Mouse (Mus musculus): Measurements from ENCODE around the gene Lonrf2. TPM values are rescaled to one million over a fixed set of nuclear protein-coding genes. Genes with fewer than 3 reads are reported as not detected.

The Lonrf2 gene
- polyA plus RNA-seq, 1 experiment from 2014 or later, result 8.0 TPM

DNA sequence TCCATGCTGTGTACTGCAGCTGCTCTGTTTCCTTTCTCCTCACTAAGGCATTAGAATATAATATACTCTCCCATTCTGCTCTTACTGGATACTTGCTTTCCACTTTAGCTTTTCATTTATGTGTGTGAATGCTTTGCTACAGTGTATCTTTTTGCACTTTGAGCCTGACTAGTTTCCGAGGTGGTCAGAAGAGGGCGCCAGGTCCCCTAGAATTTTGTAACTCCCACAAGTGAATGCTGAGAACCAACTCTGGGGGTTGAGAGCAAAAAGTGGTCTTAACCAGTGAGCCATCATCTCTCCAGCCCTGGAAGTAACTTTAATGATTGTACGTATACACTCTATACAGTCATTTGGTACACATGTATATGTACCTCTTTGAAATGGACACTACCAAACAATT, 1.6 kb downstream of the Lonrf2 start:
- no peak for ATAC-seq (ENCODE audit: low FRiP score, low read depth)
- H3K9me3 ChIP-seq, result no peaks in the 10 kb centered on the region
- H3K4me1 ChIP-seq, result peaks cover 17% of the 10 kb centered on the region; the same call in 1 of the 2 replicates
- peaks cover 7% of the 10 kb centered on the region; the same call in 1 of the 2 replicates for H3K36me3 ChIP-seq
- peaks cover 11% of the 10 kb centered on the region; the same call in 1 of the 2 replicates for H3K27me3 ChIP-seq (replicated peaks)
- 32% methylated on average over 3 of the region's 3 CpGs for WGBS
- H3K9ac ChIP-seq, result no peak overlapping the region
- peak overlapping the region; percentile 71; the same call in 1 of the 2 replicates for H3K4me3 ChIP-seq
- H3K4me2 ChIP-seq (replicated peaks), result peak overlapping the region; percentile 99
- no peak overlapping the region for H3K27ac ChIP-seq

DNA sequence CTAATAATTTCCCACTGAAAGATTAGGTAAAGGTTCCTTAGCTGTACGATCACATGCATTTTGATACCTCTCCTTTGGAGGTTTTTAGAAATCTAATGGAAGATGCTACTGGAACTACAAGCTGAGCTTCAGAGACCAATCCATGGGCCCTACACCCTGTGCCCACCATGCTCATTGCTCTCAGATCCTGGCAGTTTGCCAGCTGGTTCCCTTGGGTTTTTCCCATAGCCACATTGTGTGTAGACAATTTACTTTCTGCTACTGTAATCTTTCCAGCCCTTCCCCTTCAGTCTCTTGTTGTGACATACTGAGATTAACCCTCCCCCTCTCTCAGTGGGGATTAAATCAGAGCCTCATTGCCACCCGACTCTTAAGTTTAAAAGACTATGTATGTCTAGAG, 11.6 kb downstream of the Lonrf2 start:
- no peak overlapping the region for H3K9ac ChIP-seq
- H3K27me3 ChIP-seq (replicated peaks), result no peaks in the 10 kb centered on the region
- no peak overlapping the region for H3K27ac ChIP-seq
- no peak overlapping the region for H3K4me2 ChIP-seq (replicated peaks)
- no peaks in the 10 kb centered on the region for H3K36me3 ChIP-seq
- no peak overlapping the region for H3K4me3 ChIP-seq
- WGBS, result 90% methylated on average over 2 of the region's 2 CpGs
- H3K4me1 ChIP-seq, result no peaks in the 10 kb centered on the region
- H3K9me3 ChIP-seq, result no peaks in the 10 kb centered on the region
- ATAC-seq (ENCODE audit: low FRiP score, low read depth), result no peak

DNA sequence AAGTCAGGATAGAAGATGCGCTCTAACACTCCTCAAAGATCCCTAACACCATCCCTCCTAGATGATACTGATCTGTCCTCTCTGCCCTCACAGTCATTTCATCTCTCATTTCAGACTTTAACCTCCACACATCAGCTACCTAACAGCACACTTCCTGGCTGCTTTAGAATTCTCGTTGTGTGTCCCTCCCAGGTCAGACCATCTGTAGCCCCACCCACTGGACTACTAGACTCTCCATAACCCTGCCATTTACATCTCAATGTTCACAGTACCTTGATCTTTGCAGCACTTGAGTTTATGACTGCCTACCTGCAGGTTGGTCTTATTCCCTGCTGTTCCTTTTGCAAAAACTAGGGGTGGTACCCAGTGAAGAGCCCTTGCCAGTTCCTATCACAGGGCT, 12.7 kb downstream of the Lonrf2 start:
- Histone ChIP-seq H3K4me2 (replicated peaks) (no peak overlapping the region), H3K36me3 (no peaks in the 10 kb centered on the region), H3K4me3 (no peak overlapping the region), H3K4me1 (no peaks in the 10 kb centered on the region), H3K9ac (no peak overlapping the region), H3K27me3 (replicated peaks) (no peaks in the 10 kb centered on the region), H3K27ac (no peak overlapping the region), H3K9me3 (no peaks in the 10 kb centered on the region)
- no peak for ATAC-seq (ENCODE audit: low FRiP score, low read depth)
- WGBS, result 55% methylated on average over 2 of the region's 2 CpGs

DNA sequence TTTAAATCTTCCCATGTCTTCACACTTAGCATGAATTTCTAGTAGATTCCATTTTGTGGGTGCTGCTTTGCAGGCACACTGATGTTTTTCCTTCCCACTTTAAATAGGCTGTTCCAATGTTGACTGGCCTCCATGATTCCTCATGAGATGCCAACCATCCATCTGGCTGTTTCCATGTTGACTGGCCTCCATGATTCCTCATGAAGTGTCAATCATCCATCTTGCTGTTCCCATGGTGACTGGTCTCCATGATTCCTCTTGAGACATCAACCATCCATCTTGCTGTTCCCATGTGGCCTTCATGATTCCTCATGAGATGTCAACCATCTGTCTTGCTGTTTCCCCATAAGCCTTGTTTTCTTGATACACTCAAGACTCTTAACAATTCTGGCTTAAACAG, 16.8 kb downstream of the Lonrf2 start:
- no peak overlapping the region for H3K4me3 ChIP-seq
- H3K9me3 ChIP-seq, result no peaks in the 10 kb centered on the region
- no peak overlapping the region for H3K4me2 ChIP-seq (replicated peaks)
- H3K9ac ChIP-seq, result no peak overlapping the region
- 0 out of 2 replicates have a peak, but pooled peaks cover 6% of the 10 kb centered on the region for H3K36me3 ChIP-seq
- H3K27ac ChIP-seq, result no peak overlapping the region
- no peak for ATAC-seq (ENCODE audit: low FRiP score, low read depth)
- peaks cover 3% of the 10 kb centered on the region; the same call in 1 of the 2 replicates for H3K4me1 ChIP-seq
- H3K27me3 ChIP-seq (replicated peaks), result no peaks in the 10 kb centered on the region

DNA sequence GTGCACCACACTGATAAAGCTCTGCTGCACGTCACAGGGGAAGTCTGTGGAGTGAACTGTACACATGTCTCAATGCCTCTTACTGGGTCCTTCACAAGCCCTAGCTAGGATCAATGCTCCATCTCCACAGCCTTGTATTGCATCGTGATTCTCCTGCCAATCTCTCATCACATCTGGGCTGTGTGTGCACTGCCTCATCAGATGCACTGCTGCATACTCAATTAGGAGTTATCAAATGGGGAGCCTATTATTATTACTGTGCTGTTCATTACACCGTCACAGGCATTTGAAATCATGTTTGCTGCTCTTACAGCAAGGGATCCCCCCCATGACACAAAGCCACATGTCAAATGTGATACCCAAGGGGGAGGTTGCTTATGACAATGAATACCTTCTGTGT, 18.8 kb downstream of the Lonrf2 start:
- no peak overlapping the region for H3K4me2 ChIP-seq (replicated peaks)
- peaks cover 14% of the 10 kb centered on the region for H3K36me3 ChIP-seq
- WGBS, result 75% methylated on average over 3 of the region's 3 CpGs
- H3K9me3 ChIP-seq, result no peaks in the 10 kb centered on the region
- no peak for ATAC-seq (ENCODE audit: low FRiP score, low read depth)
- H3K4me3 ChIP-seq, result no peak overlapping the region
- no peak overlapping the region for H3K27ac ChIP-seq
- H3K4me1 ChIP-seq, result peaks cover 3% of the 10 kb centered on the region; the same call in 1 of the 2 replicates
- H3K9ac ChIP-seq, result no peak overlapping the region
- no peaks in the 10 kb centered on the region for H3K27me3 ChIP-seq (replicated peaks)

DNA sequence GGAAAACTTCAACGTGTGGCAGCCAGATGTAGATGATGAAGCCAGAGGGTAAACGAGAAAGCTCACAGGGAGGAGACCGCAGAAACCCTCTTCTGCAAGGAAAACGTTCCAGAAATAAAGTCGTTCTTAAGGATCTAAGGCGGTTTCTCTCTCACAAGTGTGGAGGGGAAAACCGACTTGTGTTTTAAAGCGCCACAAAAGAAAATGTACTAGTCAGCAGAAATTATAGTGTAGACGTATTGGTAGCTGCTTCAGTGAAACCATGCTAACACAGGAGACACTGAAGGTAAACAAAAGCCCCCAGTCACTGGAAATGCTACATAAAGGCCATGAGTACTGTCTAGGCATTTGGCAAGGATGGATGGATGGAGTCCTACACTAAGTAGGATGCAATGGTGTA, 19.2 kb downstream of the Lonrf2 start:
- WGBS, result 73% methylated on average over 9 of the region's 9 CpGs
- H3K27me3 ChIP-seq (replicated peaks), result no peaks in the 10 kb centered on the region
- H3K9ac ChIP-seq, result no peak overlapping the region
- no peak overlapping the region for H3K27ac ChIP-seq
- peaks cover 17% of the 10 kb centered on the region for H3K36me3 ChIP-seq
- peaks cover 3% of the 10 kb centered on the region; the same call in 1 of the 2 replicates for H3K4me1 ChIP-seq
- ATAC-seq (ENCODE audit: low FRiP score, low read depth), result no peak
- no peak overlapping the region for H3K4me2 ChIP-seq (replicated peaks)
- H3K4me3 ChIP-seq, result no peak overlapping the region
- no peaks in the 10 kb centered on the region for H3K9me3 ChIP-seq

DNA sequence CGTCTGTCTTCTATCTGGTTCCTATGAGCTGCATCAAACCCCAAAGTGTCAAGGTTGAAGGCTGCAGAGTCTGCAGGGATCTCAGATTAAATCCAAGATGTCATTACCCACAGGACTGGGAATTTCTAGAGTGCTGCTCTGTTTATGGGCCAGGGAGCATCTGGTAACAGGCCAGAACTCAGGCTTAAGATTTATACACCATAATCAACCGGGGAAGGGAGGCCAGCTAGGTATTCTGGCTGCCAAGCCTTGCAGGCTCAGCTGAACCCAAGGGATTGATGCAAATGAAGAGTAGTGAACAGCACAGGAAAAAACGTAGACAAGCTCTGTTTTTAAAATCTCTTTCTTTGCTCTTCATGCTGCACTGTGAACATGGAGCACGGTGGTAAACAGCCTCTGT, 20.2 kb downstream of the Lonrf2 start:
- Histone ChIP-seq H3K9ac (no peak overlapping the region), H3K27ac (no peak overlapping the region), H3K4me1 (peaks cover 3% of the 10 kb centered on the region; the same call in 1 of the 2 replicates)

DNA sequence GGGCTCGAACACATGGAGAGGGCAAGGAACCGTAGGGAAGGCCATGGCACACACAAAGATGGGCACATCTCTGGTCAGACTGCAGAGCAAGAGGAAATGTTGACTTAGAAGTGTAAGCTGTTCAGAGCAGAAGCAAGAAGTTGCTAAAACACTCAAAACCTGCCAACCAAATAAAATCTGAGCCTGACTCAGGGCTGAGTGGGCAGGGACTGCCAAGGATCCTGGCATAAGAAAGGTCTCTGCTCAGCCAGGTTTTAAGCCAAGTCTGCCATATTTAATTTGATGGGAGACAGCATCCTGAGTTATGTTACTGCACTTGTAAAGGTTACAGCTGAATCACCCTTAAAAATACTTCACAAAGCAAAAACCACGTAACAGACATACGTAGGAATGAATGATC, 29.4 kb downstream of the Lonrf2 start:
- 98% methylated on average over 4 of the region's 4 CpGs for WGBS
- Histone ChIP-seq H3K27me3 (replicated peaks) (no peaks in the 10 kb centered on the region), H3K4me3 (no peak overlapping the region), H3K9ac (no peak overlapping the region), H3K27ac (no peak overlapping the region), H3K9me3 (no peaks in the 10 kb centered on the region), H3K4me1 (no peaks in the 10 kb centered on the region), H3K4me2 (replicated peaks) (no peak overlapping the region), H3K36me3 (peaks cover 48% of the 10 kb centered on the region)
- no peak for ATAC-seq (ENCODE audit: low FRiP score, low read depth)

More for the DNA sequence above, 20.2 kb downstream of the Lonrf2 start:
- no peak overlapping the region for H3K4me2 ChIP-seq (replicated peaks)
- WGBS, result 62% methylated on average over 4 of the region's 4 CpGs
- no peak for ATAC-seq (ENCODE audit: low FRiP score, low read depth)
- no peak overlapping the region for H3K4me3 ChIP-seq
- H3K36me3 ChIP-seq, result peaks cover 26% of the 10 kb centered on the region
- H3K27me3 ChIP-seq (replicated peaks), result no peaks in the 10 kb centered on the region
- no peaks in the 10 kb centered on the region for H3K9me3 ChIP-seq

DNA sequence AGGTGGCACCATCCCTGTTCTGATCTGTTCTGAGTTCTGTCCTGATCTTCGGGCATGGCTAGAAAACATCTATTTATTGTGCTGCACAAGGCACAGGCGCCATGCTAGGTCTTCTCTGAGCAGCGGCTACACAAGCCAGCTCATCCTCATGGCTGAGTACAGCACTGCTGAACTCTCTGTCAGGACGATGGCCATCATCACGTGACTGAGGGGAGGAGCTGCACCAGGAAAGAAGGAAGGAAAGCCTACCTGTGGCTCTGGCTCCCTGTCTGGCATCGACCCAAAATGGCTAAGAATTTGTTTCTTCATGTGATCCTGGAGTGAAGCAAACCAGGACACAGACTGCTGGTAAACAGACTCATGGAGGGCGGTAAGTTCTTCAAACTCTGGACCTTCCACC, 36.1 kb downstream of the Lonrf2 start:
- Histone ChIP-seq H3K27ac (no peak overlapping the region), H3K9me3 (no peaks in the 10 kb centered on the region), H3K4me2 (replicated peaks) (no peak overlapping the region), H3K4me3 (no peak overlapping the region), H3K27me3 (replicated peaks) (no peaks in the 10 kb centered on the region), H3K9ac (no peak overlapping the region), H3K4me1 (0 out of 2 replicates have a peak, but pooled peaks cover 8% of the 10 kb centered on the region), H3K36me3 (peaks cover 40% of the 10 kb centered on the region)
- WGBS, result 85% methylated on average over 7 of the region's 7 CpGs
- no peak for ATAC-seq (ENCODE audit: low FRiP score, low read depth)

DNA sequence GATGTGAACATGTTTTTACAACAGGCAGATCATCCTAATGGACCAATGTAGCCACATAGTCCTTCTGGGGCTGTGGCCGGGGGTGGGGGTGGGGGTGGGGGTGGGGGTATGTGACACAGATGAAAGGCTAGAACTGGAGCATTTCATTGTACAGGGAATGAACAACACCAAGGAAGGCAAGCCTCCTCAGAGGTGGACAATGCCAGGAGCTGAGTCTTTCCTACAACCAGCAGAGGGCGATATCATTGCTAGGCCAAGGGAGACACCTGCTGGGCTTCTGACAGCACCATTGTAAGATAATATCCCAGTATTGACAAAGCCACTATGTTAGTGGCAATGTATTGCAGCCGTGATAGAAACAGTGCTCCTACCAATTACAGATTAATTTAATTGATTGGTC, 37.2 kb downstream of the Lonrf2 start:
- H3K4me1 ChIP-seq, result 0 out of 2 replicates have a peak, but pooled peaks cover 10% of the 10 kb centered on the region
- no peak overlapping the region for H3K4me3 ChIP-seq
- no peak overlapping the region for H3K4me2 ChIP-seq (replicated peaks)
- 44% methylated on average over 3 of the region's 3 CpGs for WGBS
- ATAC-seq (ENCODE audit: low FRiP score, low read depth), result no peak
- H3K27ac ChIP-seq, result no peak overlapping the region
- peaks cover 36% of the 10 kb centered on the region for H3K36me3 ChIP-seq
- no peaks in the 10 kb centered on the region for H3K27me3 ChIP-seq (replicated peaks)
- H3K9ac ChIP-seq, result no peak overlapping the region
- H3K9me3 ChIP-seq, result no peaks in the 10 kb centered on the region

DNA sequence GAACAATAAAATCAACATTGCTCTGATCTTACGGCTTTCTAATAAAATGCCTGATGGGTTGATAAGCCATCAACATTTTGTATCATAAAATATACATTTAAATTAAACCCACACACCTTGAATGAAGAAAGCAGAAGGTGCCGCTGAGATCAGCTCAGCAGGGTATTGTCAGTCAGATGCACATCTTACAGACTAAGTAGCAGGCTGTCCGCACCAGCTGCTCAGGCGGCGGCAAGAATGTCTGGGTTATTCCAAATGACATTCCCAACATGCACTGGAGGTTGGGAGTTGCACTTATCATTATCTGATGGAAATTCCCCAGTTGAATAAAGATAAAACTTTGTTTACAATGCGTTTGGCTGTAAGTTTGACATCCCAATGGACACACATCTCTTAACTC, 39.6 kb downstream of the Lonrf2 start:
- H3K9me3 ChIP-seq, result no peaks in the 10 kb centered on the region
- H3K4me3 ChIP-seq, result no peak overlapping the region
- H3K4me1 ChIP-seq, result 0 out of 2 replicates have a peak, but pooled peaks cover 10% of the 10 kb centered on the region
- no peak overlapping the region for H3K4me2 ChIP-seq (replicated peaks)
- H3K27me3 ChIP-seq (replicated peaks), result no peaks in the 10 kb centered on the region
- no peak for ATAC-seq (ENCODE audit: low FRiP score, low read depth)
- 33% methylated on average over 6 of the region's 6 CpGs for WGBS
- H3K27ac ChIP-seq, result no peak overlapping the region
- no peak overlapping the region for H3K9ac ChIP-seq
- H3K36me3 ChIP-seq, result peaks cover 16% of the 10 kb centered on the region

DNA sequence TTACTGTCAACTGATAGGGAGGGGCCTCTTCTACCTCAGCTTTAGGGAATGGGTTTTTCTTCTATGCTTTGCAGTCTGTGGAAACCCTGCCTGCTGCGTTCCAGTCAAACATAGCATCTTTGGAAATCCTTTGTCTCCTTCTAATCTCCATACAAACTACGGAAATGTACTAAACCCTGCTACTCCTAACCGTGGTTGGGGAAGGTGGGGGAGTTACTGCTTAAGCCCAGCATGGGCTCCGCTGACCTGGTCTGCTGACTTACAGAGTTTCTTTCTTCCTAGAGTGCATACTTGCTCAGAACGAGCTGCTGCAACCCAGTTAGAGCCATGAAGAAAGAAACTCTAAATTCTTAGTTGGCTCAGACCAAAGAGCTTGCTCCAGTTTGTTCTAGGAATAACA, 41.0 kb downstream of the Lonrf2 start:
- peaks cover 15% of the 10 kb centered on the region for H3K36me3 ChIP-seq
- no peak for ATAC-seq (ENCODE audit: low FRiP score, low read depth)
- H3K9ac ChIP-seq, result no peak overlapping the region
- H3K9me3 ChIP-seq, result no peaks in the 10 kb centered on the region
- H3K27ac ChIP-seq, result no peak overlapping the region
- no peak overlapping the region for H3K4me3 ChIP-seq
- no peaks in the 10 kb centered on the region for H3K27me3 ChIP-seq (replicated peaks)
- WGBS, result 59% methylated on average over 5 of the region's 5 CpGs
- peaks cover 14% of the 10 kb centered on the region; the same call in 1 of the 2 replicates for H3K4me1 ChIP-seq
- no peak overlapping the region for H3K4me2 ChIP-seq (replicated peaks)

DNA sequence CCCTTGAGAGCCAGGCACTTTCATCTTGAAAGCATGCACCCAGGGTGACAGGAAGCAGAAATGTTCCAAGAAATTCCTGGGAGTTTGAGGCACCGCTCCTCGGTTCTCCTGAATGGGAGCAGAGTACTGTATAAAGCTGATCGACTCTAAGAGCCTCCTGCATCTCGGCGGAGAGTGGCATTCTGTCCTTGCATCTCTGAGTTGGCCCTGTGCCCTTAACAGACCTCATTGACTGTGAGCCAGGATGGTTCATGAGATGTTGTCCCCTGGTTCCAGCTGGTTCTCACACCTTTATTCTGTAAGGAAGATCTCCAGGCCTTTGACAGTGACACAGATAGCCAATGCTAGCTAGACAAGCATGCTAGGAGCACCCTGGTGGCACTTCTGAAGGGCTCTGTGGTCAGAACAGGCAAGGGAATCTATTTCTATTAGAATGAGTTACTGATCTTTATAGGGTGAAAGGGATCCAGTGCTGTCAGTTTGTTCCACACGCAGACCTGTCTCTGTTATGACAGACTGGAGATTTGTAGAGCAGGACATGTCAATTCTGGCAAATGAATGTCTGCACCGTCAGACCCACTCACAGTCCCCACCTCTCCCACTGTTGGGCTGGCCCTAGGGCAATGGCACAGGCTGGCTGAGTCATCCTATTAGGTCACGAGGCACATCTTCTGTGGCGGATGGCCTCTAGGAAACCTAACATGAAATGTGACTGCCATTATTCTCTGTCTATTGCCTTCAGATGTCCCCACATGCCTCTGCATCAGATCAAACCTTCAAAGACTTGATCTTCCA, 45.3 kb downstream of the Lonrf2 start:
- no peaks in the 10 kb centered on the region for H3K9me3 ChIP-seq
- no peak overlapping the region for H3K4me3 ChIP-seq
- no peak overlapping the region for H3K27ac ChIP-seq
- H3K27me3 ChIP-seq (replicated peaks), result no peaks in the 10 kb centered on the region
- WGBS, result 84% methylated on average over 9 of the region's 9 CpGs
- peaks cover 24% of the 10 kb centered on the region for H3K4me1 ChIP-seq
- ATAC-seq (ENCODE audit: low FRiP score, low read depth), result no peak
- no peak overlapping the region for H3K4me2 ChIP-seq (replicated peaks)
- no peak overlapping the region for H3K9ac ChIP-seq
- H3K36me3 ChIP-seq, result no peaks in the 10 kb centered on the region; the same call in 1 of the 2 replicates
